Mouse (Mus musculus): Measurements from ENCODE around the gene Tmed3. TPM values are rescaled to one million over a fixed set of nuclear protein-coding genes. Genes with fewer than 3 reads are reported as not detected.
A peak's percentile ranks its signal among the peaks of the same experiment; 100 is the strongest.

Tmed3 gene
- total RNA-seq (2022) = 10 to 100 TPM; 11.8 to 14.8 (median 13.9) TPM

DNA sequence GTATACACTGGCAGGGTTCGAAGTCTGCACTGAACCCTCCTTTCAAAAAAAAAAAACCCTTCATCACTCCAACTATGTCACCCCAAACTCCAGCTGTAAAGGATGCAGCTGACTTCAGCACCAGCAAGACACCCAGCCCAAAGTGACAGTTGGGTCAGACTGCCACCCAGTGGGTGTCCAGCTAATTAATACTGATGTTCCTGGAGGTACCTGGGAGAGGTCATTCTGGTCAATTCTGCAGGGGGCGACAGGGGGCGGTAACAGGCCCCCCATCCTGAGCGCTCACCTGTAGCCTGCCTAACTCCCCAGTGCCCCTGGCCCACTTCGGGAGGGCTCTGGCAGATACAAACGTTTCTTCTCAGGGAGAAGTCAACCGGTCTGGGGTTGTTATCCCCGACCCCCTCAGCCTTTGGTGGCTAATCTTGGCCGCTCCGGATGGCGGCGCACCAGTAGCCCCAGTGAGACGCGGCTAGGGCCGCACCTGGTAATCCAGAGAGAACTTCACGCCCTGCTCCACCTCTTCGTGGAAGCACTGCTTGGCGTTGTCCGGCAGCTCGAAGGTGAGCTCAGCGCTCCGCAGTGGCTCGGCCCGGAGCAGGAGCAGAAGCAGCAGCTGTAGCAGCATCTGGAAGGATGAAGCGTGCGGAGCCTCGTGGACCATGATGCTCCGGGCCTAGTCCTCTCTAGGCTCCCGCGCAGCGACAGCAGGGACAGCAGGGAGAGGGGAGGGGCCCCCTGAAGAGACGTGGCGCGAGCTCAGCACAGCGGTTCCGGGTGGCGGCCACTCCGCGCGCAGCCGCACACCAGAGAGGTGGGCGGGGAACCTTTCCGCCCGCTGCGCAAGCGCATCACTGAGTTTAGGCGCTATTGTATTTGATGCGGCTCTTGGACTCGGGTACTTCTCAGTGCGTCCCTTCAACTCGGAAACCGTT is at the start of gene Tmed3:
Tmed3 (minus strand) TSS at position 804 of the 932 bp plus-strand sequence.
- DNase-seq (ENCODE audit: low spot score in 2 of 2) = peak; percentile 76 to 82

DNA sequence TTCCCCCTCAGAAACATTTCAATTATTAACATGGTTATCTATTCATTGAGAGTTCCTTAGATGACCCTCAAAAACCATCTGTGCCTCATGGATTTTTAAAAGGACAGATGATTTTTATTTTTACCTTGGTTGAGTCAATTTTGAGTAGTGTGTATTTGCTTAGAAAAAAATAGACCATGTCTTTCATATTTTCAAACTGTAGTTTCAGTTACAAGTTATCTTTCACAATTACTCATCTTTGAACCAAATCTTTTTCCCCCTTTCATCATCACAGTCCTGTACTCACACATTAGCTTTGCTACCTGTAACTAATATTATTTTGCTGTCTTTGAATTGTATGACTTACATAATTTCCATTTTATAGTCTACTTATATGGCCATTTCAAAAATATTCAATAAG is 35.2 kb upstream of the Tmed3 start:
- DNase-seq (ENCODE audit: low spot score in 2 of 2) = no peak

DNA sequence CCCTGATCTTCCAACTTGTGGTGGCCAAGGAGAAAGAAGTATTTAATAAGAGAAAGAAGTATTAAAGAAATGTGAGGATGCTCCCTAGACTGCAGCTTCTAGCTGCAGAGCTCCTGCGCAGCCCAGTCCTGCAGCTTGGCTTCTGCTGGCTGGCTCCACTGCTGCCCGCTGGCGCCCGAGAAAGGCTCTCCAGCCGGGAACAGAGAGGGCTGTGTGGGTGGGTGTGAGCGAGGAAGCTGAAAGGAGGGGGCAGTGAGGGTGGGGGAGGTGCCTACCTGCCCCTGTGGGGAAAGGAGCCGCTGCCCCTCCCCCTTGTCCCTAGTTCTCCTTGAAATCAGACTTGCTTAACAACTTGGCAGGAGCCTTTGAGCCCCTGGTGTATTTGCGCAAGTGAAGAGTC is 33.4 kb upstream of the Tmed3 start, which contains the start of gene Ankrd34c:
Ankrd34c (minus strand) TSS at position 181 of the 400 bp plus-strand sequence.
- DNase-seq (ENCODE audit: low spot score in 2 of 2) = no peak

DNA sequence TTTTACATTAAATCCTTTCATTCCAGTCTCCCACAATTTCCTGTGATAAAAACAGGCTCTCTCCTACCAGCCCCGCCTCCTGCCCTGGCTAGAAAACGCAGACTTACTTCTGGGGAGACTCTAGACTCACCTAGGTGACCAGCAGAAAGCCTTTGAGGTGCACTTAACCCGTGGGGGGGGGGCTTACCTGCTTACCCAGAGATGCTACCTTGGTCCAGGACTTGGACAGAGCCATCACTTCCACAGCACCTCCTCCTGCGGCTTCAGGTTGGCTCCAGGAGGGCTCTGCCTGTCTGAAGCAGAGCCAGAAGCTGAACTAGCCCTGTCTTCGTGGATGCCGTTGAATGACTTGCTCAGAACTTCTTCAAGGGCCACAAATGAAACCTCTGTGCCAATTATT is 33.0 kb upstream of the Tmed3 start:
- DNase-seq (ENCODE audit: low spot score in 2 of 2) = no peak

DNA sequence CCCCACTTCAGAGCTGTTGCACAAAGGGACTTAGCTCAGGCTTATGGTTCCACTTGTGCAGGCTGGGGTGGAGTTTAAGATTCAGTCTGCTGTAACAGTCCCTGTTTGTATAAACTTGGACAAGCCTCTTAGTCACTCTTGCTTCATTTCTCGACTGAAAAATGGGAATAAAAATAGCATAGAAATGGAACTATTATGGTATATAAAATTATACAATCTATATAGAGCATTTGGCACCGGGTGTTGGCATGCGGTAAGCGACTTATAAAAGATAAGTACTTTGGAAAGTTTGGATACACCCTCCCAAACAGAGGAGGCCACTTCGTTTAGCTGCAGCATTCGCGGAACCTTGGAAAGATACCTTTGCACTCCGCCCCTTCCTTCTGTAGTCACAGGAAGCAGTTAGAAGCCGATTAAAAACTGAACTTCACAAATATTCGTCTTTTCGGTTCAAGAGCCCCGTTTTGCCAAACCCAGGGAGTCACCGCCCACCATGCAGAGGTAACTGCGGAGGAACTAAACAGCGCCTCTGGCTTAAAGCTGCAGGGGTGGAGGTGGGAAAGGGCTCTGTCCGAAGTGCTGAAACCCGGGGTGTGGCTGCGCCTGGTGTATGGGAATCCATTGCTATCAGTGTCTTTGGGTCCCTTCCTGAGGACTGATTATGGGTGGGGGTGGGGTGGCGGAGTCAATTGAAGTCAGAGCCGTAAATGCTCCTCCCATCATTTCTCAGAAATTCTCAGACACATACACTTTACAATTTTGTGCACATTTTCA is 32.3 kb upstream of the Tmed3 start:
- DNase-seq (ENCODE audit: low spot score in 2 of 2) = no peak

DNA sequence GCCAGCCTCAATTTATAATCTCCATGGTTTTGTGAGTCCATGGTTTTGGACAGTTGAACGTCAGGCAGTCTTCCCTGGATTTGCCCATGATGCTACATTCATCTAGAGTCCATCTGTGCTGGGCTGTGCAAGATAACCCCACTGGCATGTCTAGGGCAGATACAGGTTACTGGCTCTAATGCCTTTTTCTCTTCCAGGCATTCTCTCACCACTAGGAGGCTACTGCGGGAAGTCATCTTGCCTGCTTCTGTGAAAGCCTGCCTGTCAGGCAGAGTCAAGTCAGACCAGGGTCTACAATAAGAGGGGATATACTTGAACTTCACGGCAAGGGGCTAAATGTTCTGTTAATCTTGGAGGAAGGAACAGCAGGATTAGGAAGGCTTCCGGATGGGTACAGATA is 2.0 kb upstream of the Tmed3 start:
- no peak for DNase-seq (ENCODE audit: low spot score in 2 of 2)

DNA sequence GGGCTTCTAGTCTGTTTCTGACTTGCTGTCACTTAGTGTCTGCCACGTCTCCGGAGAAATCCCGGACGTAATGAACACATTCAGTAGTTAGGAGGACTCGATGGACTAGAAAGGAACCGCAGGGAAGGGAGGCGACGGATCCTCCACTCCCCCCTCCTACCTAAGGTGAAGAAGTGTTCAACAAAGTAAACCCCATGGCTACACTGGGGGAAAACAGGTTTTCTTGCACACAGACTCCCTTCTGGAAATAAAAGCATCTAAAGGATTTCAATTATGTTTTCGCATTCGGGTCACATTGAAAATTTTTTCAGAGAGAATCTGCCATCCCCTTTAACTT is 297 bp upstream of the Tmed3 start:
- no peak for DNase-seq (ENCODE audit: low spot score in 2 of 2)

DNA sequence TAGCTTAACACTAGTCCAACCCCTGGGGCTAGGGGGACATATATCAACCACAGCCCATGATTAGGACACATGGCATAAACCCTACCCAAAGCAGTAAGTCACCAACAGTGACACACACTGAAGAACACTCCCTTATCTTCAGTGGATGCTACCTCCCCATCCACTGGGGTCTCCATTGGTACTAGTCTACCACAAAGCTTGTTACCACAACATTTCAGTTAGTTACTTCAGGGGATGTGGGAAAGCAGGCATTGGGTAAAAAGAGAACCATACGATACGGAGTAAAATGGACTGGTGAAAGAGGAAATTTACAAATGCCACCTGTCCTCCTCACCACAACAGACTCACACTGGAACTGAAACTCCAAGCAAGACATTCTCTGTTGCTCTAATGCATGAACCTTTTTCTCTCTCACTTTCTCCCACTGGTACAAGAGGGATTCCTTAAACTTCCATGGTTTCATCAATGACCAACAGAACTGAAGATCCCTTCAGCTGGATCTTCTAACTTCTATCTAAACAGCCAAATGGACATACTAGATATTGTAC is 3.9 kb downstream of the Tmed3 start:
- DNase-seq (ENCODE audit: low spot score in 2 of 2) = no peak

DNA sequence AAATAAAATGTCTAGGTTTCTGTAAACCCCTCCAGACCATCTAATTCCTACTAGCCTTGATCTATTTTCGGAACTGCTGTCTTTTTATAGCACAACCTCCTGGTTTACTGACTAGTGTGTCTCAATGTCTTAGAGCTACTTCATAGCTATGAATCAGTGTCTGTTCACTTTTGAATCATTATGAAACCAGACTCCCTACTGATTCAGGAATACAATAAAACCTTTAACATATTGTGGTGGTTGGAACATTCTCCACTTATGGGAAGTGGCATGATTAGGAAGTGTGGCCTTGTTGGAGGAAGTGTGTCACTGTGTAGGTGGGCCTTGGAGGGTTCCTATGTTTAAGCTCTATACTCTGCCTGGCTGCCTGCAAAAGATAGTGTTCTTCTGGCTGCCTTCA is 9.7 kb downstream of the Tmed3 start:
- DNase-seq (ENCODE audit: low spot score in 2 of 2) = no peak

DNA sequence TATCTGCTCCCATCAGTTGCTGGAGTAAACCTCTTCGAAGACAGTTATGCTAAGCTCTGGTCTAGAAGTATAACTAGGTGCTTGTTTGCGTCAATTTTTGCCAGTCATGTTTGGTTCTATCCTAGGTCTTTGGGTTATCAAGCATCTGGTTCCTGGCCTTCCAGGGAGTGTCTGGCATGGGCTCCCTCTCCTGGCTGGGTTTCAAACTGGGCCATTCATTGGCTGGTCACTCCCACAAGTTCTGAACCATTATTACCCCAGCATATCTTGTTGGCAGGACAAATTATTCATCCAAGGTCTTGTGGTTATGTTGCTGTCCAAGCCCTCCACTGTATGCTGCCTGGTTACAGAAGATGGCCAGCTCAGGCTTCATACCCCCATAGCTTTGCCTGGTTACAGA is 11.2 kb downstream of the Tmed3 start:
- DNase-seq (ENCODE audit: low spot score in 2 of 2) = no peak

DNA sequence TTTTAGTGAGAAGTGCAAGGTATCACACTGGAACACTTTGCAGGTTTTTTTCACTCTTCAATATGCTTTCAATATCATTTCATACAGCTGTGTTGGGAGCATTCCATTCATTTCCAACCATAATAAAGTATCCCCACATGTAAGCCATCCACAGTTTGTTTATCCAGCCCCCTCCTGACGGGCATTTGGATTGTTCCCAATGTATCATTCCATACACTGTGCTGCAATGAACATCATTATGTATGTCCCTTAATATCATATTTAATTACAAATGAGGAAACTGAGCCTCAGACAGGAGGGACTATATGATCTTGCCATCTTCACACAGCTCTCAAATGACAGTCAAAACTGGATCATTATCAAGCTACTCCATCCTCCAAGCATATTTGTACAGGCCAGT is 15.7 kb downstream of the Tmed3 start:
- DNase-seq (ENCODE audit: low spot score in 2 of 2) = no peak

DNA sequence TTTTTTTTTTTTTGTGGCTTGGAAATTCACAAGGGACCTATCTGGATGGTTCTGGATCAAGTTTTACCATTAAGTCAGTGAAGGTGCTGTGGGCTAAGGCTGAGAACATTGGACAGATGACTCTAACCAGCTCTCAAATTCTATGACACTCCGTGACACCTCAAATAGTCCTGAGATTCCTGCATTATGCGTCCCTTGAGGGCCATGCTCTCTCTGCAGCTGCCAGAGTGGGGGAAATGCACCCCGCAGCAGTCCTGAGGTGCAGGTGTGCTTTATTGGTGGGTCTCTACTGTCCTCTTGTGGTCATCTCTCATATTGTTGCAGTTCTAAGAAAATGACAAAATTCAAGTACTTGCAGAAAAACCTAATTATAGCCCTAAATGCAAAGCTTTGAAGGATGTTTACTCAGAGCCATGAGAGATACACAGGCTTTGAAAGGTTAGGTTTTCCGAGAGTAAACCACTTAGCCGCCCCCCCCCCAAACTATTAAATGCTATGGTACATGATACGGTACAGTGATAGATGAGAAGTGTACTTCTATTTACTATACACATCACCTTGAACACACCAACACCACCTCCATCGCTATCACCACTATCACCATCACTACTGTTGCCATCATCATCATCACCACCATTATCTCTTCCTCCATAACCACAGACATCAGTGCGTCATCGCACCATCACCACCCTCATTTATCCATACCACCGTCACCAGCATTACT is 17.2 kb downstream of the Tmed3 start:
- DNase-seq (ENCODE audit: low spot score in 2 of 2) = no peak

DNA sequence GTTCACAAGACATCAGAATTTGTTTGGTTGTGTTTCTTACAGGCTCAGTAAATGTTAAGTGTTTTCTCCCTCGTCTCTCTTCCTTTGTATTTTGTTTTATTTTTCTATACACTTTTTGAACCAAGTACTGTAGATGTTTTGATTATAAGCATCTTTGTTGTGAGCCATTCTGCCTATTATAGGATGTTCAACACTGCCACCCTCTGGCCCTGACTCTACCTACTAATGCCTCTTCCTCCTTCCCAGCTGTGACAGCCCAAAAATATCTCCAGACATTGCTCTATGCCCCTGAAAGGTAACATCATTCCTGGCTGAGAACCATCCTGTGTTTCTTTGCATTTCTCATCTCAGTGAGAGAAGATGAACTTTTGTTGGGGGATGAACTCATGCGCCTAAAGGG is 18.6 kb downstream of the Tmed3 start:
- DNase-seq (ENCODE audit: low spot score in 2 of 2) = no peak

DNA sequence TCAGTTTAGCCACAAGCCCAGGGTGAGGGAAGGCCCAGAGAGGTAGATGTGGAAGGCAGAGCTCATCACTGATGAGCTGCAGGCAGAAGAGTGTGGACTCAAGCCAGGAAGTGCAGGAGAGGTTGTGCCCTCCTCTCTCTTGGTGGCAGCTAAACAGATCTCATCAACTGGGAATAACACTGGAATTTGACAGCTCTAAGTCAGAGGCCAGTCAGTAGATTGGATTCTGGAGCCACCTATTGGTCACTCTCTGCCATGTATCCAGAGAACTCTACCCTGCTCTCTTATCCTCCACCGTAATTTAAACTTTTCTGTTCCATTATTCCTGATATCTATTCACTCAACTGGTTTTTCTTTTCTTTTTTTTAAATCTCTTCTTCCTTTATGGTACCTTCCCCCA is 25.9 kb downstream of the Tmed3 start:
- DNase-seq (ENCODE audit: low spot score in 2 of 2) = no peak

DNA sequence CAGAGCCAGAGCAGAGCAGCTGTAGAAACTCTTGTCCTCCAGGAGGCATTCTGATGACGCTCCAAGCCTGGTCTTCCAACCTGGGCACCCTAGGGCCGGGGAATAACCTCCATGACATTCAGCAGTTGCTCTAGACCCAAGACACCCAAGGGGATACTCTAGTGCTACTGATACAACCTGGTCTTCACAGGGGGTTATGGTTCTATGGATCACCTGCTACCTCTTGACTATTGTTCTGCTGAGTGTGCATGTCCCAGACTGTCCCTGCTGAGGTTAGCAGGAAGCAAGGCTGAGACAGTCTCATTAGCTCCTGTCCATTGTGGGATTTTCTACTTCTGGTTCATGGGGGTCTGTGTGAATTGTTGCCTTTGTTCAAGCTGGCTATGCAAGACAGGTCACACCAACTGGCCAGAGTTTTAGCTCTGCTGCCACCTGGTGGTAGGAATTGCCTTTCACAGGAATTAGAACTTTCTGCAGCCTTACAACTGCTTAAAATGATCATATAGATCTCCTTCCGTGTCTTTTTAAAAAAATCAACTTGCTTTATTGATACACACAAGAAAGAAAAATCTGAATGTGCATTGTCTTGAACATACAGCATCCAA is 30.8 kb downstream of the Tmed3 start:
- peak; percentile 17 to 48 for DNase-seq (ENCODE audit: low spot score in 2 of 2)

DNA sequence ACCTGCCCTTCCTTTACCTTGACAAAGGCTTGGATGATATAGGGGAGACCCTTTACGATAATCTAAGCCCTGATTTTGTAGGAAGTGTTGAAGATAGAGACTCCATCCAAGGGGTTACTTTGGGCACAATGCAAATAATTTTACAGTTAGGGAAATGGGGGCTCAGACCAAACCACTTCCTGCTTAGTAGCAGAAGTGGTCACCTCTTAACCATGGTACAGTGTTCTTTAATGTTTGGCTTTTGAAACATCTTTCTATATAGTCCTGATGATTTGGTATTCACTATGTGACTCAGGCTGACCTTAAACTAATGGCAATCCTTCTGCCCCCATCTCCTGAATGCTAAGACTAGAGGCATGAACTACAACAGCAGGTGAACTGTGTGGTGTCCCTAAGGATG is 31.5 kb downstream of the Tmed3 start:
- no peak for DNase-seq (ENCODE audit: low spot score in 2 of 2)

DNA sequence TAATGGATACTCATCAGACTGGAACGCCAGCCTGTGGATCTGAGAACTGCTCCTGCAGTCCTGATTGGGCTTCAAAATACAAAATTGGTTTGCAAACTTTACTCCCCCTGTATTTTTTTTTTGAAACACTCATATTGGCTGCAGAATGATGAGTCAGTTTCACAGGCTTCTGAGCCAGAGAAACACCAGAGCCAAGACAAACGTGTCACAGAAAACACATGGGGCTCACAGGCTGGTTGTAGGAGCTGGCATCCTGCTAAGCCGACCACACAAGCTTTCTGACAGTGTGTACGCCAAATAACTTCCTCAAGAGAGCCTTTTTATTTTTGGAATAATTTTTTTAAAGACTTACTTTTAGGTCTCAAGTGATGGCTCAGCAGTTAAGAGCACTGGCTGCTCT is 35.0 kb downstream of the Tmed3 start:
- DNase-seq (ENCODE audit: low spot score in 2 of 2) = no peak

DNA sequence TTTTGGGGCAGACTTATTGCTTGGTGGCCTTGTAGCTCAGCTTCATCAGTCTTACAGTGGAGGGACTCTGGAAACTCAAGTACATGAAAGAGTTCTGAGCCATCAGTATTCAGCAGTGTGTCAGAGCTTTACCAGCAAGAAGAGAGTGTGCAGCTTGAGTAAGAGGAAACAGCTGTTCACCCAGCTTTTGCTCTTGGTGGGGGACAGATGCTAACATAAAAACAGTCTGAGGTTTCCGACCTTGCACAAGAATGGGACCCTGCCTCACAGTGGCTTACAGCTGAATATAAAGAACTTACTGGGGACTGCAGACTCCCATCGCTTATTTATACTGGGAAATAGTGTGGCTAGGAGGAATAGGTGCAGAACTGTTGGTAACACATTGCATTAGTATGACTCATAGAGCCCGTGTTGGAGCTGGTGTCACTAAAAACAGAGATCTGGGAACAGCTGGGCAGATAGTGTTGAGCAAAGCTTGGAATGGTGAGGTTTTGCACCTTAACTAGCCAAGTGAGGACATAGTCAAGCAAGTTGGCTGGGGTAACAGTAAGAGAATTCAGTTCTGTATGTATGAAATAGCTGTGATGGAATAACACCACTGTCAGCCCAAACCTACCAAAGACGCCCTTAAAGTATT is 37.4 kb downstream of the Tmed3 start:
- DNase-seq (ENCODE audit: low spot score in 2 of 2) = no peak

DNA sequence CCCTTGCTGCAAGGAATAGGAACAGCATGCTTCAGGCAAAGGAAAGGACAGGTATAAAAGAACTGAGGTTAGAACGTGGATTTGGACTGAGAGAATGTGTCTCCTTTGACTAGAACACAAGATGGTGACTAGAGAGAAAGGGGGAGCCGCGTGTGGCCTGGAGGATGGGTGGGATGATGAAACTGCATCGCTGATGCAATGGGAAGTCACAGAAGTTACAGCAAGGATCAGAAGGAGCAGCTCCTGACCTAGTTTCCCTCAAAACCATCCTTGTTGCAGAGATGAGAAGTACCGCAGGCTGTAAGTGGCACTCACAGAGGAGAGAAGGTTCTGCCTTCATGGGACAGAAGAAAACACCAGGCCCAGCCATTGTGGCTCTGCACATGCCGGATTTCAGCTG is 54.0 kb downstream of the Tmed3 start:
- no peak for DNase-seq (ENCODE audit: low spot score in 2 of 2)
